Mouse (Mus musculus): ENCODE measurements around the gene Aimp1.

Aimp1 gene

DNA sequence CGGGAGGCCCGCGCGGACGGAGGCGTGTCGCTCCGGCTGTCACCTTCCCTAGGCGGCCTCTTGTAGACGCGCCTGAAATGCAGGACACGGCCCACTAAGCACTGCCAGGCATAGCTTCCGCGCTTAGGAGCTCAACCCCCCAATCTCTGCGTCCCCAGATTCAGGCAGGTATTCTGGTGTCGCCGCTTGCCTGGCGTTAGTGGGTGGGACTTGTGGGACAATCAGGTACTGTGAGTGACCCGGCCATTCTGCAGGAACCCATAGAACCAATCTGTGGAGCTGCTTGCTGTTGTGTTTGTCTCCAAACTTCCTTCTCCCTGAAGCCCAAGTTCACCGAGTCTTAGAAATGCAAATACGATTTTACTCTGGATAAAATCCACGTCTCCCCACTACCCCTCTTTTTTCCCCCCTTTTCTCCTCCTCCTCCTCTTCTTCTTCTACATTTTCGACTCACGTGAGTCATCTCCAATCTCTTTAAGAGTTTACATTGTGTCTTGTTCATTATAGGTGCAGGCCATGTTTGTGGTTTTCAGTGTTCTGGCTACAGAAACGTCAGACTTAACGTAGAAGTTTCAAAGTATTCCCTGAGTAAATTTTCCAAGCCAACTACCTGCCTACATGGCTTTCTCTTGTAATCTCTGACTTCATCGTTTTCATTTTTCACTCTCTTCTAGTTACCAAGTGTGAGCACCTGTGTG lies at the start of gene Aimp1:
Aimp1 (minus strand) TSS at position 140 of the 698 bp plus-strand sequence.
- in situ Hi-C loops (cut with MboI; ENCODE audit: low sequenced_read_pairs), result no loop called here

DNA sequence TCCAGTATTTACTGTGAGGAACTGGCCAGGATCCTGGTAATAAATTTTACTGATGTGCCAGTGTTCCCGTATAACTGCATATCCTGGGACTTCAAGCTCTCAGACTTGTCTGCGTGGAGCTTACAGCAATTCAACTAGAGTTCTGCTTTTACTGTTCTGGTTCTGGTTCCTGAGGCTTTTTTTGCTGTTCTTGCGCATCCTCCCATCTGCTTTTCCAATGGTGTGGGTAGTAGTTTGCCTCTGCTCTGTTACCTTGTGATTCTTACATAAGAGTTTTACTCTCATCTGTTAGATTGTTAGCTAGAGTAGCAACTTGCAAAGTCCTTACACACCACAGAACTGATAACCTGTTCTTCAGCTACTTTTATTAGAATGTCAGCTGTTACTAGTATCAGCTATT lies 40.2 kb upstream of the Aimp1 start:
- in situ Hi-C loops (cut with MboI; ENCODE audit: low sequenced_read_pairs), result no loop called here

GRCm38 (mm10) chr3:132717316-132717715 lies 33.1 kb upstream of the Aimp1 start:
- in situ Hi-C loops (cut with MboI; ENCODE audit: low sequenced_read_pairs), result no loop called here

DNA sequence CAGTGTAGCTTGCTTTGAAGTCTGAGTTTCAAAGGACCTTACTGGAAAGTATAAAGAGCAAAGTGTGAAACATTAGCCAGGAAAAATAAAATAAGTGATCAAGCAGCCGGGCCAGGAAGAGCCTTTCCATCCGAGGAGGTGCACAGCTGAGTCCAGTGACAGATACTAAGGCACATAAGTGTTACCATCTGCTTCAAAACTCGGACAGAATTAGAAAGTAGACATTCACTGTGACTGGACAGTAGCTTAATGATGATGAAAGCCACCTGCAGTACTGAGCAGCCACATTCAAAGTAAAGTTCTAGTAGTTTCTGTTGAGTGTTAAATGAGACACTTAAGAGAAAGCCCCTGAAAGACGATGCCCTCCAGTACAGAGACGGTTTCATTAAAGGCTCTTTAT lies 29.7 kb upstream of the Aimp1 start:
- in situ Hi-C loops (cut with MboI; ENCODE audit: low sequenced_read_pairs), result no loop called here

DNA sequence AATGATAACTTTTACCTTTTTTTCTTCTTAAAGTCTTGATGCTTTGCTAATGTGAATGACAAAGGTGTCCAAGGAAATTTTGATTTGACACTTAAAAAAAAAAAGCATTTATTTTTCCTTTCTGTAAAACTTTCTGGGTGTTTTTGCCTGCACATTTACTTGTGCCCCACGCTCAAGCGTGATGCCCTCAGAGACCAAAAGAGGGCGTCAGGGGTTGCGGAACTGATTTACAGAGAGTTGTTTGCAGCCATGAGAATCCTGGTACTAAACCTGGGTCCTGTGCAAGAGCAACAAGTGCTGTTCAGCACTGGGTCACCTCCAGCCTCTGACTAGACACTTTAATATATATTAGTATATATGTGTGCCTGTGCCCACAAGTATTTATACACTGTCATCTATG lies 22.8 kb upstream of the Aimp1 start:
- in situ Hi-C loops (cut with MboI; ENCODE audit: low sequenced_read_pairs), result loop anchor here (10.0 kb wide), 1 partner anchor 202 kb away; no protein-coding TSS in a partner anchor

DNA sequence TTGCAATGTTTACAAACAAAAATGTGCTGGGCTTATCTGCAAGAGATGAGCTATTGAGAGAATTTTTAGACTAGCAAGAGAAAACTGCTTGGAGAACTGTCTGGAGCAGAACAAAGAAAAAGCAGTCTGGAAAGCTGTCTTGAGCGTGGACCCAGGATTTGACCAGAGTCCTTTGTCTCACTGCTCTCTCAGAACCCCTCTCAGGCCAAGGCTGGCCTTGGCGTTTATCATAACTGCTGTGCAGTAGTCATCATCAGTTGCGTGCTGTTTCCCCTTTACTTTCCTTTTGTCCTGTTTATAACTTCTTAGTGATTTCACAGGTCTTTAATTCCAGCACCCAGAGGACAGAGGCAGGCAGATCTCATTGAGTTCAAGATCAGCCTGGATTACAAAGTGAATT lies 20.0 kb upstream of the Aimp1 start:
- in situ Hi-C loops (cut with MboI; ENCODE audit: low sequenced_read_pairs), result loop anchor here (10.0 kb wide), 1 partner anchor 199 kb away; no protein-coding TSS in a partner anchor

DNA sequence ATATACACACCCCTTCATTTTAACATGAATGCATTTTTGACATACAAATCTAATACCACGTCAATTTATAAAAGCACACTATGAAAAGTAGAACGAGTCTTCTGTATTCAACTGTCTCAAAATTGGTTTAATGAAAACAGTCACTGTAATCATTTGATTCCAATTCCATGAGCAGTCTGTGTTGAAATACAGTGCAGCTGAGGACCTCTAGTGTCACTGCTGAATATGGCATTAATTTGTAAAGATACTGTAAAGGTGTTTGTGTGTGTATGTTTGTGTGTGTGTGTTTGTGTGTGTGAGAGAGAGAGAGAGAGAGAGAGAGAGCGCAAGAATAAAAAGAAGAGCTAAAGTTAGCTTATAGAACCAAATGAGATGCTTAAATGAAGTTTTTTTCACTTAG lies 17.2 kb upstream of the Aimp1 start:
- in situ Hi-C loops (cut with MboI; ENCODE audit: low sequenced_read_pairs), result loop anchor here (10.0 kb wide), 1 partner anchor 197 kb away; no protein-coding TSS in a partner anchor

DNA sequence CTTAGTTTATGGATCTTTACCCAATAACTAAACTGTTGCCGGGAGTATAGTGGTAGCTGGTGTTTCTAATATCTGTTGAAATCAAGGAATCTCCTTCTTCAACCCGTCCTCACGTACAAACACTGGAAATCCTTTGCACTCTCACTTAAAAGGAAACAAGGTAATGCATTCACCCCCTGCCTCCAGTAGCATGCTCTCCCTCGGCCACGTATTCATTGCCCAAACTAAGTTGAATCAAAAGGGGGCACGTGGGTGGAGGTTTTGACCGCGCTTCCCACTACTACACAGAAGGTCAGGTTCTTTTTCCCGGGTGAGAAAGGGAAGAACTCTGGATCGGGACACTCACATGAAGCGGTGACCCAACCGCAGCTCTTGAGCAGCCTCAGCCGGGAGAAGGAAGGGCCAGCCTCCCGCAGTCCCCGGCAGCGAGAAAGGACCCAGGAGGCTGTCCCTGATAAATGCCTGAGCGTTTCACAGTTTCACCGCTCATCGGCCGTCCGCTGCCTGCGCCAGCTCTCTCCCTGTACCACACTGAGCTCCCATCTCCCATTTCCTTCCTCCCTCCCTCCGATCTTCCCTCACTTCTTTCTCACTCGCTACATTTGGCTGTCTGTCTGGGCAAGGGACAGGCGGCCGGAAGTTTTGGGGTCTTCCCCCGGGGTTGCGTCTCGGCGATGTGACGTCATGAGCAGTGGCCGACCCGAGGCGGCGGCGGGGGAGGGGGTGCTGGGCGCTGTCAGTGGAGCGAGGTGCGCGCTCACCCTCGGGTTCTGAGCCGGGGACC lies 531 bp downstream of the Aimp1 start, which contains the start of gene Tbck:
Tbck (plus strand) TSS at position 698 of the 784 bp plus-strand sequence.
- in situ Hi-C loops (cut with MboI; ENCODE audit: low sequenced_read_pairs), result no loop called here

DNA sequence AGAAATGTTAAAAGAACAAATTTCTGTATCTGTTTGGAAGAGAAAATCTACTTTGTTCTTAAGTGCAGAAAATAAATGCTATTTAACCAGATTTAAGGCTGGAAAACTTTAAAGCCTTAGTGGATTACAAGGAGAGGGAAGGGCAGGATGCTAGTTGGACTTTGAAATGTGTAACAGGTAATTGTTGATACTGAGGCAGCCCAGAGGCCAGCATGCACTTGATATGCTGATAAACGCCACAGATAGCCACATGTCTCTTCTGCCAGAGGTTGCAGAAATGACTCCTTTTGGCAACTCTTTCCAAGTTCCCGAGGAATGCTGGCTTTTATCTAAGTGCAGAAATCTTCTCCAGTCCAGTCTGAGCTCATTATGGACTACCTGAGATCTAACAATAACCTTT lies 6.7 kb downstream of the Aimp1 start:
- in situ Hi-C loops (cut with MboI; ENCODE audit: low sequenced_read_pairs), result no loop called here

GRCm38 (mm10) chr3:132655955-132656354 lies 28.2 kb downstream of the Aimp1 start:
- in situ Hi-C loops (cut with MboI; ENCODE audit: low sequenced_read_pairs), result no loop called here

DNA sequence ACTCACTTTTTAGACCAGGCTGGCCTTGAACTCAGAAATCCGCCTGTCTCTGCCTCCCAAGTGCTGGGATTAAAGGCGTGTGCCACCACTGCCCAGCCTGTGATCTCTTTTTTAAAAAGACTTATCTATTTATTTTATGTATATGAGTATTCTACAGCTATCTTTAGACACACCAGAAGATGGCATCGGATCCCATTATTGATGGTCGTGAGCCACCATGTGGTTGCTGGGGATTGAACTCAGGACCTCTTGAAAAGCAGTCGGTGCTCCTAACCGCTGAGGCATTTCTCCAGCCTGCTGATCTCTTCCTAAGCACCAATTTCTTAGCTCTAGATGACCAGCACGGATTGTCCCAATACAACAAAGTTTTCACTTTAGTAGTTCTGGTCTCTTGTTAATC lies 30.2 kb downstream of the Aimp1 start:
- in situ Hi-C loops (cut with MboI; ENCODE audit: low sequenced_read_pairs), result no loop called here

- in situ Hi-C loops (cut with MboI; ENCODE audit: low sequenced_read_pairs), result no loop called here
These were observed 32.4 kb downstream of the Aimp1 start for GRCm38 (mm10) chr3:132651776-132652175.

- in situ Hi-C loops (cut with MboI; ENCODE audit: low sequenced_read_pairs), result no loop called here
These were observed 34.0 kb downstream of the Aimp1 start for GRCm38 (mm10) chr3:132650191-132650590.

DNA sequence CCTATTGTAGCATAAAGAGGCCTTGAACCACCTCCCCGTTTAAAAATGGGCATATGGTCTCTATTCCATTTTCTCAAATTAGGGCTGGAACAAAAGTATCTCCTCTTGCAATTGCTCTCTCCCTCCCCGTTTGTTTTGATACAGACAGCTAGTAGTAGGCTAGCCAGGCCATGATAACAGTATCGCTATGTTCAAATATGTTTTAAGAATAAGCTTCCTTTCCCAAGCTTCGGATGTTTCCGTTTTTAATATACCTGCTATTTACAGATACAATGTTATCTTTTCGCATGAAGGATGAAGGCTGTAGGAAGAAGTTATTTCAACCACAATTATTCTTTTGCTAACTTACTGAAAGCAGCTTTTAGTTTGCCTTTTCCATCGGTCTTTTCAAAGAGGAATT lies 34.8 kb downstream of the Aimp1 start:
- in situ Hi-C loops (cut with MboI; ENCODE audit: low sequenced_read_pairs), result no loop called here

DNA sequence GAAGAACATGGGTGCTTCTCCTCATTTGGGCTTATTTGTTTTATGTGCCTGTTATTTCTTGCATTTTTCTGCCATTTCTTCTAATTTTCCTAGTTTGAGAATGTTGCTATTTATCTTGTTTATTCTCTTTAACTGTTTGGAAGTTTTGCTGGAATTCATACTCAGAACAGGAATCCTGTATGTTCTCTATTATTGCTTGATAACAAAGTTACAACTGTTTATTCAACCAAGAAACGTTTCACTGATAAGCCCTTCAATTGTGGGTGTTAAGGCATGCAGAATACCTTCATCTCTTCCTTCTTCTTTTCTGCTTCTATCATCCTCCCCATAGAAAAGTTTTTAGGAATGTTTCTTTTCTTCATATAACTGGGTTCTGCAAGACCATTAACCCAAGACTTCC lies 37.4 kb downstream of the Aimp1 start:
- in situ Hi-C loops (cut with MboI; ENCODE audit: low sequenced_read_pairs), result no loop called here

DNA sequence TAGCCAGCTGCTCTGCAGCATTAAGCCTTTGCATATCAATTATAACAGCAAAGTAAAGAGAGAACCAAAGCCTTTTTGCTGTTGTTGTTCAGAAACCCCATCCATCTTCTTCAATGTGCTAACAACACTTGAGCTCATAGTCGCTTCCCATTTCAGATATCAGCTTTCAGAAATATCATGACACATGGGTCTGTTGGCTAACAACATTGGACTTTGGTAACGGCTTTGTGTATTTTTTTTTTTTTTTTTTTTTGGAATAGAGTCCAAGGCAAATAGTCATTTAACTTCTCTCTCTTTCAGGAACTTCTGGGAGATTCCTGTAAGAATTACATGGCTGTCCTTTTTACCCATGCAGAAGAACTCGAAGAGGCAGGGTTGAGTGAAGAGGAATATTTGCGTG lies 40.1 kb downstream of the Aimp1 start:
- in situ Hi-C loops (cut with MboI; ENCODE audit: low sequenced_read_pairs), result no loop called here

GRCm38 (mm10) chr3:132637080-132637479 lies 47.1 kb downstream of the Aimp1 start:
- in situ Hi-C loops (cut with MboI; ENCODE audit: low sequenced_read_pairs), result no loop called here

GRCm38 (mm10) chr3:132633261-132633660 lies 50.9 kb downstream of the Aimp1 start:
- in situ Hi-C loops (cut with MboI; ENCODE audit: low sequenced_read_pairs), result no loop called here

- in situ Hi-C loops (cut with MboI; ENCODE audit: low sequenced_read_pairs), result no loop called here
These were observed 54.5 kb downstream of the Aimp1 start, which contains the start of gene Gimd1 for GRCm38 (mm10) chr3:132629601-132630239. Gimd1 (plus strand) TSS chr3:132629820.

- in situ Hi-C loops (cut with MboI; ENCODE audit: low sequenced_read_pairs), result no loop called here
These were observed 55.4 kb downstream of the Aimp1 start for GRCm38 (mm10) chr3:132628741-132629140.
